Mouse (Mus musculus): ENCODE results near the gene Gm10073. TPM values are rescaled to one million over a fixed set of nuclear protein-coding genes. Genes with fewer than 3 reads are reported as not detected.
A peak's percentile ranks its signal among the peaks of the same experiment; 100 is the strongest.

The Gm10073 gene
- total and polyA plus RNA-seq, 2 experiments = 12.4 to 64.6 TPM

- H3K4me3 ChIP-seq (ENCODE audit: insufficient read depth, low read depth, low read length) = no peak overlapping the region
- no peaks in the 10 kb centered on the region for H3K27me3 ChIP-seq (ENCODE audit: control insufficient read depth, insufficient read depth, low read length)
- DNase-seq (ENCODE audit: extremely low read depth, low read depth, low spot score) = peak; percentile 44
- no peak overlapping the region for H3K9ac ChIP-seq (ENCODE audit: low read depth, low read length)
- WGBS = 25% methylated on average over 5 of the region's 5 CpGs
- TF ChIP-seq CTCF (IDR thresholded peaks at IDR 0.05; ENCODE audit: low read depth, low read length) = no peak
- no peak for TF ChIP-seq POLR2A (IDR thresholded peaks at IDR 0.05; ENCODE audit: extremely low read depth, insufficient read depth, low read length)
- H3K36me3 ChIP-seq (ENCODE audit: control insufficient read depth, insufficient read depth, low read length) = no peaks in the 10 kb centered on the region
- peaks cover 15% of the 10 kb centered on the region for H3K4me1 ChIP-seq (ENCODE audit: control insufficient read depth, insufficient read depth, low read length)
- H3K79me2 ChIP-seq (ENCODE audit: control insufficient read depth, insufficient read depth, low read length) = no peaks in the 10 kb centered on the region
- no peak overlapping the region for H3K27ac ChIP-seq (replicated peaks; ENCODE audit: insufficient read depth, low read depth, low read length)
Observed at GRCm38 (mm10) chr8:106571551-106572172, 1.6 kb downstream of the Gm10073 start.

- peak overlapping the region; percentile 58 for H3K27ac ChIP-seq (replicated peaks; ENCODE audit: insufficient read depth, low read depth, low read length)
- no peaks in the 10 kb centered on the region for H3K79me2 ChIP-seq (ENCODE audit: control insufficient read depth, insufficient read depth, low read length)
- H3K36me3 ChIP-seq (ENCODE audit: control insufficient read depth, insufficient read depth, low read length) = no peaks in the 10 kb centered on the region
- peaks cover 15% of the 10 kb centered on the region for H3K4me1 ChIP-seq (ENCODE audit: control insufficient read depth, insufficient read depth, low read length)
- no peak for TF ChIP-seq CTCF (IDR thresholded peaks at IDR 0.05; ENCODE audit: low read depth, low read length)
- no peak for TF ChIP-seq POLR2A (IDR thresholded peaks at IDR 0.05; ENCODE audit: extremely low read depth, insufficient read depth, low read length)
- H3K27me3 ChIP-seq (ENCODE audit: control insufficient read depth, insufficient read depth, low read length) = no peaks in the 10 kb centered on the region
- DNase-seq (ENCODE audit: extremely low read depth, low read depth, low spot score) = peak; percentile 79
- no peak overlapping the region for H3K9ac ChIP-seq (ENCODE audit: low read depth, low read length)
- H3K4me3 ChIP-seq (ENCODE audit: insufficient read depth, low read depth, low read length) = no peak overlapping the region
- 34% methylated on average over 4 of the region's 4 CpGs for WGBS
Observed at GRCm38 (mm10) chr8:106570386-106570785, 2.9 kb downstream of the Gm10073 start.

- Histone ChIP-seq H3K4me3 (ENCODE audit: insufficient read depth, low read depth, low read length) (no peak overlapping the region), H3K79me2 (ENCODE audit: control insufficient read depth, insufficient read depth, low read length) (no peaks in the 10 kb centered on the region), H3K9ac (ENCODE audit: low read depth, low read length) (no peak overlapping the region), H3K27me3 (ENCODE audit: control insufficient read depth, insufficient read depth, low read length) (no peaks in the 10 kb centered on the region), H3K27ac (replicated peaks; ENCODE audit: insufficient read depth, low read depth, low read length) (no peak overlapping the region), H3K36me3 (ENCODE audit: control insufficient read depth, insufficient read depth, low read length) (no peaks in the 10 kb centered on the region), H3K4me1 (ENCODE audit: control insufficient read depth, insufficient read depth, low read length) (peaks cover 9% of the 10 kb centered on the region)
- no peak for DNase-seq (ENCODE audit: extremely low read depth, low read depth, low spot score)
- no peak for TF ChIP-seq POLR2A (IDR thresholded peaks at IDR 0.05; ENCODE audit: extremely low read depth, insufficient read depth, low read length)
- no peak for TF ChIP-seq CTCF (IDR thresholded peaks at IDR 0.05; ENCODE audit: low read depth, low read length)
- 86% methylated on average over 7 of the region's 7 CpGs for WGBS
Observed at GRCm38 (mm10) chr8:106569006-106569405, 4.3 kb downstream of the Gm10073 start.

GRCm38 (mm10) chr8:106563691-106564182 is 9.5 kb downstream of the Gm10073 start:
- no peak for DNase-seq (ENCODE audit: extremely low read depth, low read depth, low spot score)
- Histone ChIP-seq H3K79me2 (ENCODE audit: control insufficient read depth, insufficient read depth, low read length) (no peaks in the 10 kb centered on the region), H3K27me3 (ENCODE audit: control insufficient read depth, insufficient read depth, low read length) (no peaks in the 10 kb centered on the region), H3K36me3 (ENCODE audit: control insufficient read depth, insufficient read depth, low read length) (no peaks in the 10 kb centered on the region), H3K27ac (replicated peaks; ENCODE audit: insufficient read depth, low read depth, low read length) (no peak overlapping the region), H3K4me3 (ENCODE audit: insufficient read depth, low read depth, low read length) (no peak overlapping the region), H3K9ac (ENCODE audit: low read depth, low read length) (no peak overlapping the region), H3K4me1 (ENCODE audit: control insufficient read depth, insufficient read depth, low read length) (no peaks in the 10 kb centered on the region)
- WGBS = 92% methylated on average over 3 of the region's 3 CpGs
- no peak for TF ChIP-seq CTCF (IDR thresholded peaks at IDR 0.05; ENCODE audit: low read depth, low read length)
- TF ChIP-seq POLR2A (IDR thresholded peaks at IDR 0.05; ENCODE audit: extremely low read depth, insufficient read depth, low read length) = no peak

GRCm38 (mm10) chr8:106561097-106561865 is 12.0 kb downstream of the Gm10073 start:
- DNase-seq (ENCODE audit: extremely low read depth, low read depth, low spot score) = peak; percentile 48
- Histone ChIP-seq H3K4me3 (ENCODE audit: insufficient read depth, low read depth, low read length) (no peak overlapping the region), H3K27ac (replicated peaks; ENCODE audit: insufficient read depth, low read depth, low read length) (no peak overlapping the region), H3K36me3 (ENCODE audit: control insufficient read depth, insufficient read depth, low read length) (no peaks in the 10 kb centered on the region), H3K79me2 (ENCODE audit: control insufficient read depth, insufficient read depth, low read length) (no peaks in the 10 kb centered on the region), H3K4me1 (ENCODE audit: control insufficient read depth, insufficient read depth, low read length) (no peaks in the 10 kb centered on the region), H3K27me3 (ENCODE audit: control insufficient read depth, insufficient read depth, low read length) (no peaks in the 10 kb centered on the region), H3K9ac (ENCODE audit: low read depth, low read length) (no peak overlapping the region)
- TF ChIP-seq CTCF (IDR thresholded peaks at IDR 0.05; ENCODE audit: low read depth, low read length) (peak; percentile 96), POLR2A (IDR thresholded peaks at IDR 0.05; ENCODE audit: extremely low read depth, insufficient read depth, low read length) (no peak)
- 38% methylated on average over 21 of the region's 21 CpGs for WGBS

- Histone ChIP-seq H3K9ac (ENCODE audit: low read depth, low read length) (no peak overlapping the region), H3K27me3 (ENCODE audit: control insufficient read depth, insufficient read depth, low read length) (no peaks in the 10 kb centered on the region), H3K4me1 (ENCODE audit: control insufficient read depth, insufficient read depth, low read length) (no peaks in the 10 kb centered on the region), H3K4me3 (ENCODE audit: insufficient read depth, low read depth, low read length) (no peak overlapping the region), H3K79me2 (ENCODE audit: control insufficient read depth, insufficient read depth, low read length) (no peaks in the 10 kb centered on the region), H3K27ac (replicated peaks; ENCODE audit: insufficient read depth, low read depth, low read length) (no peak overlapping the region), H3K36me3 (ENCODE audit: control insufficient read depth, insufficient read depth, low read length) (no peaks in the 10 kb centered on the region)
- TF ChIP-seq POLR2A (IDR thresholded peaks at IDR 0.05; ENCODE audit: extremely low read depth, insufficient read depth, low read length) (no peak), CTCF (IDR thresholded peaks at IDR 0.05; ENCODE audit: low read depth, low read length) (no peak)
- 12% methylated on average over 9 of the region's 9 CpGs for WGBS
- DNase-seq (ENCODE audit: extremely low read depth, low read depth, low spot score) = no peak
Observed at GRCm38 (mm10) chr8:106559844-106560243, 13.4 kb downstream of the Gm10073 start.

All from liver, adult 2 months (tissue).